9 mouse cellular contexts compared by ENCODE assay signal in genomic region chr17:43518644-43519409, GRCm38 (mm10). TPM values are rescaled to one million over a fixed set of nuclear protein-coding genes. Genes with fewer than 3 reads are reported as not detected.
DNase-seq lines count a peak whose midpoint lies in the region; ATAC-seq lines count a peak whose summit lies in the region.
"Had no signal": no experiment of that assay in that cellular context is flagged by ENCODE, and none has a peak within 500 bp of the region (broad histone marks: within the 10 kb centered on the region; RNA-seq: fewer than 3 reads in every experiment).

No protein-coding gene starts in this region.

- peak; percentile 81 for ATAC-seq in hindbrain, embryonic 13.5 days (ENCODE audit: low FRiP score)
- ATAC-seq in erythroid progenitor cell, adult 5-6 weeks (replicated peaks; ENCODE audit: low FRiP score, poor library complexity, severe bottlenecking), result no peak

- H3K9ac ChIP-seq in hindbrain, embryonic 13.5 days, result no peak overlapping the region
- H3K9ac ChIP-seq: liver, embryonic 15.5 days had no signal

- H3K4me1 ChIP-seq in hindbrain, embryonic 13.5 days (replicated peaks), result no peaks in the 10 kb centered on the region
- H3K4me1 ChIP-seq: liver, embryonic 15.5 days had no signal

- H3K4me2 ChIP-seq in hindbrain, embryonic 13.5 days, result no peak overlapping the region
- H3K4me2 ChIP-seq: liver, embryonic 15.5 days had no signal

- no peak overlapping the region for H3K27ac ChIP-seq in hindbrain, embryonic 13.5 days
- H3K27ac ChIP-seq: liver, embryonic 15.5 days had no signal

- 0 out of 2 replicates have a peak, but pooled peaks cover 10% of the 10 kb centered on the region for H3K9me3 ChIP-seq in hindbrain, embryonic 13.5 days
- H3K9me3 ChIP-seq: liver, embryonic 15.5 days had no signal

- H3K4me3 ChIP-seq in hindbrain, embryonic 13.5 days, result no peak overlapping the region
- H3K4me3 ChIP-seq: liver, embryonic 15.5 days had no signal

- 30% methylated on average over 18 of the region's 18 CpGs for WGBS in hindbrain, embryonic 13.5 days

- no peaks in the 10 kb centered on the region for H3K27me3 ChIP-seq in hindbrain, embryonic 13.5 days
- H3K27me3 ChIP-seq: liver, embryonic 15.5 days had no signal

- peak; percentile 90 for DNase-seq in R1 (ENCODE audit: low read depth, low spot score)
- peak; percentile 48 for DNase-seq in cerebellum, adult 8-10 months
- DNase-seq in frontal cortex, postnatal 10 days (ENCODE audit: low spot score in 2 of 2), result peak; percentile 14 to 63
- DNase-seq in layer of hippocampus, postnatal 14 days (ENCODE audit: low spot score in 2 of 2), result peak; percentile 58 to 85
- peak; percentile 26 to 72 for DNase-seq in lung, postnatal 4 days
- DNase-seq in right cerebral cortex, adult 2 months (ENCODE audit: low spot score in 2 of 2), result peak; percentile 60 to 80

- no peaks in the 10 kb centered on the region for H3K36me3 ChIP-seq in hindbrain, embryonic 13.5 days
- H3K36me3 ChIP-seq: liver, embryonic 15.5 days had no signal

RNA-seq across cellular contexts. Expression of gene Mep1a, which starts 16.2 kb away (rescaled TPM):
- polyA plus RNA-seq in hindbrain, embryonic 13.5 days (2015; fragmentation: Nextera tagmentation; extraction: Ambion mirVana), result not detected in 2 replicates
- total RNA-seq in layer of hippocampus, postnatal 14 days (2021), result not detected
- total RNA-seq in erythroid progenitor cell, adult 5-6 weeks (2015; ENCODE audit: low replicate concordance), result not detected in 2 replicates
- total RNA-seq in erythroid progenitor cell, adult 5-6 weeks (2017; ENCODE audit: low replicate concordance), result not detected in 2 replicates

RNA-seq across cellular contexts. Expression of gene Ankrd66, which starts 24.6 kb away (rescaled TPM):
- polyA plus RNA-seq in hindbrain, embryonic 13.5 days (2015; fragmentation: Nextera tagmentation; extraction: Ambion mirVana), result 1.0 and 2.3 TPM in 2 replicates
- under 1 TPM in 1 of 2 experiments, not detected in 1; 0.51 TPM for total RNA-seq in layer of hippocampus, postnatal 14 days (2021)
- total RNA-seq in erythroid progenitor cell, adult 5-6 weeks (2015; ENCODE audit: low replicate concordance), result not detected in 2 replicates
- total RNA-seq in erythroid progenitor cell, adult 5-6 weeks (2017; ENCODE audit: low replicate concordance), result not detected in 2 replicates
- polyA plus RNA-seq: liver, embryonic 15.5 days had no signal

RNA-seq across cellular contexts. Expression of gene Pla2g7, which starts 49.1 kb away (rescaled TPM):
- polyA plus RNA-seq in hindbrain, embryonic 13.5 days (2015; fragmentation: Nextera tagmentation; extraction: Ambion mirVana), result 49.4 and 61.3 TPM in 2 replicates
- 10 to 100 TPM; 90.7 to 93.7 TPM for total RNA-seq in layer of hippocampus, postnatal 14 days (2021)
- 8.8 and 14.1 TPM in 2 replicates for total RNA-seq in erythroid progenitor cell, adult 5-6 weeks (2015; ENCODE audit: low replicate concordance)
- total RNA-seq in erythroid progenitor cell, adult 5-6 weeks (2017; ENCODE audit: low replicate concordance), result 6.9 and 15.0 TPM in 2 replicates

Comparison
In these comparisons a context has a peak if more than half of its experiments do, and no peak if none do; other contexts are left out.
1. DNase-seq: peak in every context shown above with its lines; median percentile 90 in R1; 72 in layer of hippocampus, postnatal 14 days; 70 in right cerebral cortex, adult 2 months; 49 in lung, postnatal 4 days; 48 in cerebellum, adult 8-10 months; 38 in frontal cortex, postnatal 10 days.
2. RNA of gene Pla2g7, which starts 49.1 kb away (total RNA-seq): 90.7 to 93.7 TPM in layer of hippocampus, postnatal 14 days; 6.9 to 15.0 TPM in erythroid progenitor cell, adult 5-6 weeks; every median in the first group is over 4 times any median in the second.